Mouse (Mus musculus) layer of hippocampus, adult 18-20 months (tissue): Measurements from ENCODE around the gene Figla. TPM values are rescaled to one million over a fixed set of nuclear protein-coding genes. Genes with fewer than 3 reads are reported as not detected.
A peak's percentile ranks its signal among the peaks of the same experiment; 100 is the strongest.

Source experiments
- DNase-seq, 2 experiments: peaks; one replicate each; pipeline ENCODE4 v3.0.0; 2022; ENCODE audit warnings: low spot score in 2 of 2
- total RNA-seq, 2 experiments: library from RNA; stranded (reverse); gene quantifications; 2 replicates each; pipeline ENCODE4 v1.2.3; 2021

Gene Figla
- total RNA-seq, 2 experiments from 2014 or later, result not detected

- no peak for DNase-seq
Measured at GRCm38 (mm10) chr6:86028150-86028549, 12.2 kb downstream of the Figla start.

- peak; percentile 54 to 78 for DNase-seq
Measured at GRCm38 (mm10) chr6:86028601-86029322, 12.8 kb downstream of the Figla start, which contains the start of gene Add2. Gene Add2 (plus strand): TSS chr6:86028681.

GRCm38 (mm10) chr6:86029323-86029713 is 13.3 kb downstream of the Figla start:
- no peak for DNase-seq

- no peak for DNase-seq
Measured at GRCm38 (mm10) chr6:86031527-86031926, 15.6 kb downstream of the Figla start.

- DNase-seq, result no peak
Measured at GRCm38 (mm10) chr6:86033635-86034034, 17.7 kb downstream of the Figla start.

- DNase-seq, result peak in 1 of 2 experiments; percentile 71
Measured at GRCm38 (mm10) chr6:86038901-86039300, 22.9 kb downstream of the Figla start.

- no peak for DNase-seq
Measured at GRCm38 (mm10) chr6:86040140-86040539, 24.2 kb downstream of the Figla start.

- DNase-seq, result no peak
Measured at GRCm38 (mm10) chr6:86047510-86047909, 31.5 kb downstream of the Figla start.

GRCm38 (mm10) chr6:86048509-86048908 is 32.5 kb downstream of the Figla start:
- peak in 1 of 2 experiments; percentile 82 for DNase-seq

GRCm38 (mm10) chr6:86050586-86051268 is 34.8 kb downstream of the Figla start:
- DNase-seq, result no peak

- DNase-seq, result no peak
Measured at GRCm38 (mm10) chr6:86052032-86052459, 36.1 kb downstream of the Figla start.

GRCm38 (mm10) chr6:86052556-86052955 is 36.6 kb downstream of the Figla start:
- no peak for DNase-seq

- no peak for DNase-seq
Measured at GRCm38 (mm10) chr6:86053099-86053498, 37.1 kb downstream of the Figla start.

GRCm38 (mm10) chr6:86053594-86053993 is 37.6 kb downstream of the Figla start:
- no peak for DNase-seq

- no peak for DNase-seq
Measured at GRCm38 (mm10) chr6:86058475-86058874, 42.5 kb downstream of the Figla start.

GRCm38 (mm10) chr6:86059151-86059853 is 43.3 kb downstream of the Figla start:
- no peak for DNase-seq

- DNase-seq, result no peak
Measured at GRCm38 (mm10) chr6:86060170-86060569, 44.2 kb downstream of the Figla start.

- DNase-seq, result no peak
Measured at GRCm38 (mm10) chr6:86062226-86062625, 46.3 kb downstream of the Figla start.

- no peak for DNase-seq
Measured at GRCm38 (mm10) chr6:86062684-86063083, 46.7 kb downstream of the Figla start.

- peak; percentile 85 to 92 for DNase-seq
Measured at GRCm38 (mm10) chr6:86064318-86065016, 48.5 kb downstream of the Figla start.

GRCm38 (mm10) chr6:86066727-86067126 is 50.8 kb downstream of the Figla start:
- DNase-seq, result peak in 1 of 2 experiments; percentile 60
